Mouse (Mus musculus) MN1 (cell line): ENCODE data around the gene Tdpoz3.
"Not testable (repeated sequence)": the region's sequence is repeated elsewhere in the genome, so short reads cannot be mapped to it uniquely, and the experiment has no call there.

ENCODE experiments used
- DNase-seq: peaks from one replicate; pipeline ENCODE4 v3.0.0-alpha.2; 2016; ENCODE audit warnings: low spot score

Gene Tdpoz3

GRCm38 (mm10) chr3:93825720-93826119 lies at the start of gene Tdpoz3:
Gene Tdpoz3, plus strand, starts transcription at chr3:93826020.
- DNase-seq: not testable (repeated sequence)

DNA sequence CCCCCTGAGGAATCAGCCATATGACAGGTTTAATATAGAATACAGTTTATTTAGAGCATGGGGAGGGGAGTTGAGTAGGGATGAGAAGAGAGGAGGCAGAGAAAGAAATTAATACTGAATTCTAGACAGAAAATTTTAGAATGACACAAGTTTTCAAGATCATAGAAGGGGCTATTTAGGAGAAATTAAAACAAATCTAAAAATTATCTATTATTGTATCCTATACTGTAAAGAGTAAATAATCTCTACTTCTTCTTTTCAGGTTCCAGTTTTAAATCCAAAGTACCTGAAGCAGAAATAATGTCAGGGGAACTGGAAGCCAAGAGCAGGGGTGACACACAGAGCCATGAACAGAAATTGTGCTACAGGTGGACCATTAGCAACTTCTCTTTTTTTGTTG lies 29.7 kb upstream of the Tdpoz3 start, which contains the start of gene Tdpoz4:
Gene Tdpoz4, plus strand, starts transcription at position 301 of the 400 bp plus-strand sequence.
- not testable (repeated sequence) for DNase-seq

GRCm38 (mm10) chr3:93813341-93813740 lies 12.5 kb upstream of the Tdpoz3 start:
- not testable (repeated sequence) for DNase-seq

DNA sequence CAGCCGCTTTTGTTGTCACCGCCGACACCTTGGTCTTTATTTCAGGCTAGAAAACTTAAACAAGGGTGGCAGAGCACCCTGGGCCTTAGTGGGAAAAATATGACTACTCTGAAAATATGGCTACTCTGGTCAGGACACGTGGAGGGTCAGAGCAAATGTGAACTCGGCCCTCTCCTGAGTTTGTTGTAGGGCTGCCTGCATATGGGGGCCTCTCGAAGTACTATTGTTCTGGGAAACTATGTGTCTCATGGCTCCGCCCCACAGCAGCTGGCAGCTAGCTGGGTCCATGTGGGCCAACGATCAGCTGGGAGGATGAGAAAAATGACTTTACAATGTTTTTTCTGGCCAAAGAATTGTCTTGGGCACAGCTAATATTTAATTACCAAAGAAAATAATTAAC lies 33.1 kb downstream of the Tdpoz3 start:
- not testable (repeated sequence) for DNase-seq

DNA sequence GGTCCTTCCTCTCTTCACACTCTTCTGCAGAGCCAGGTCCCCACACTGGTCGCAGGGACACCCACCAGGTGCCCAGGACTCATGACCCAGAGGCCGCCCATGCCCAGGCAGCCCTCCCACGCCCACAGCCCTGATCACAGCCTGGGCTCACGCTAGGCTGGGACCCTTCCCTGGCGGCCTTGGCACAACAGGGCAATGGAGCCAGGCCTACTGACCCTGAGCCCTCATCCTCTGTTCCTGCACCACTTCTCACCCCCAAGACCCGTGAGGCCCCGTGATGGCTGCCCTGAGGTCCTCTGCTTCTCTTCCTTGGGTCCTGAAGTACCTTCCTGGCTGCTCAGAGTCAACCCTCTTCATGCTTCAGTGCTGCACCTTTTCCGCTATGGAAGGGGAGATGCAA lies 44.8 kb downstream of the Tdpoz3 start:
- DNase-seq: not testable (repeated sequence)
